Mouse (Mus musculus) bone marrow macrophage, adult 2 months (primary cell): ENCODE data around the gene Ccdc93. TPM values are rescaled to one million over a fixed set of nuclear protein-coding genes. Genes with fewer than 3 reads are reported as not detected.
A peak's percentile ranks its signal among the peaks of the same experiment; 100 is the strongest.

Experiments
- H3K27ac ChIP-seq: 2 replicates; pipeline ENCODE4 v1.5.1; 2012; ENCODE audit warnings: low read depth, low read length; ENCODE audit not compliant: insufficient read depth
- H3K4me1 ChIP-seq: 2 replicates; pipeline ENCODE4 v1.6.1; 2012; ENCODE audit warnings: low read length; ENCODE audit not compliant: control insufficient read depth, insufficient read depth
- H3K4me3 ChIP-seq: 2 replicates; pipeline ENCODE4 v1.5.1; 2012; ENCODE audit warnings: mild to moderate bottlenecking, low read length, moderate library complexity; ENCODE audit not compliant: insufficient read depth
- CTCF ChIP-seq: IDR thresholded peaks from 2 replicates; pipeline ENCODE4 v1.5.1; 2012; ENCODE audit warnings: low read depth, mild to moderate bottlenecking, low read length, moderate library complexity
- POLR2A ChIP-seq: IDR thresholded peaks from 2 replicates; pipeline ENCODE4 v1.6.1; 2012; ENCODE audit warnings: mild to moderate bottlenecking, low read depth, low read length, borderline replicate concordance
- polyA plus RNA-seq: library from polyadenylated mRNA; stranded (reverse); fragments of >200 nt; gene quantifications from 2 replicates; pipeline ENCODE4 v1.2.4, GENCODE M21; 2012; ENCODE audit not compliant: missing spikeins, insufficient read depth, insufficient read length

Ccdc93 gene
- polyA plus RNA-seq, 1 experiment = 30.1 TPM

GRCm38 (mm10) chr1:121548667-121549066, 117.8 kb downstream of the Ccdc93 start:
- H3K4me1 ChIP-seq = no peaks in the 10 kb centered on the region
- no peak overlapping the region for H3K27ac ChIP-seq
- H3K4me3 ChIP-seq = no peak overlapping the region
- TF ChIP-seq CTCF = no peak
- no peak for TF ChIP-seq POLR2A

- TF ChIP-seq CTCF (peak; percentile 48), POLR2A (no peak)
- Histone ChIP-seq H3K4me3 (no peak overlapping the region), H3K4me1 (no peaks in the 10 kb centered on the region), H3K27ac (no peak overlapping the region)
Observed at GRCm38 (mm10) chr1:121549456-121549855, 118.6 kb downstream of the Ccdc93 start.

- no peaks in the 10 kb centered on the region for H3K4me1 ChIP-seq
- H3K27ac ChIP-seq = no peak overlapping the region
- H3K4me3 ChIP-seq = no peak overlapping the region
- TF ChIP-seq POLR2A (no peak), CTCF (no peak)
Observed at GRCm38 (mm10) chr1:121550801-121551456, 120.1 kb downstream of the Ccdc93 start.

DNA sequence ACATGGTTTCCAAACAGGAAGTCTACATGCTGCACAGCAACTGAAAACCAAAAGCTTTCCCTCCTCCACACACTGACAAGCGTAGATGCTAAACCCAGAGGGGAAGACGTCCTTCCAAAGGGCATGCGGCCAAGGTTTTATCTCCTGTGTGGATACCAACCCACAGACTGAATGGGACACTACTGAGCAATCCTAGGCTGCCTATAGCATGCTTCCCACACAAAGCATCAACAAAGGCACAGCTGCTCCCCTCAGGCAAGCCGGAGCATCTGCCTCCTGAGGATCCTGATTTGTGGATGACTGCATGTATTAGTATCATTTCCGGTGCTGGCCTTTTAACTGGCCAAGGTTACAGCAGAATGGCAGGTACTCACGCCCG, 120.6 kb downstream of the Ccdc93 start:
- no peak for TF ChIP-seq POLR2A
- no peak for TF ChIP-seq CTCF
- H3K27ac ChIP-seq = no peak overlapping the region
- 0 out of 2 replicates have a peak, but pooled peaks cover under 1% of the 10 kb centered on the region for H3K4me1 ChIP-seq
- H3K4me3 ChIP-seq = no peak overlapping the region

Other genes with a start within 250 kb of the Ccdc93 start
- gene Insig2, start 98.5 kb upstream of the Ccdc93 start, polyA plus RNA-seq = 20.2 and 24.7 TPM in 2 replicates
- not detected in 2 replicates for gene Htr5b, start 97.4 kb downstream of the Ccdc93 start, polyA plus RNA-seq
- gene Ddx18, start 136.9 kb downstream of the Ccdc93 start, polyA plus RNA-seq = 27.4 and 30.9 TPM in 2 replicates